Mouse (Mus musculus) brown adipose tissue, adult 24 weeks (tissue): ENCODE data around the gene Tead1. TPM values are rescaled to one million over a fixed set of nuclear protein-coding genes. Genes with fewer than 3 reads are reported as not detected.

Source experiments
- H3K27ac ChIP-seq: fragments of 200-500 bp; replicated peaks from 2 replicates; pipeline ENCODE4 v1.5.1; 2012; ENCODE audit warnings: low read depth, mild to moderate bottlenecking, low read length
- H3K4me1 ChIP-seq: fragments of 200-500 bp; 2 replicates; pipeline ENCODE4 v1.6.1; 2012; ENCODE audit warnings: low read length, mixed read lengths; ENCODE audit not compliant: control insufficient read depth, insufficient read depth, insufficient read length
- H3K4me3 ChIP-seq: fragments of 200-500 bp; 2 replicates; pipeline ENCODE4 v1.5.1; 2012; ENCODE audit warnings: low read depth, mild to moderate bottlenecking, low read length, moderate library complexity; ENCODE audit not compliant: insufficient read depth
- polyA plus RNA-seq: library from polyadenylated mRNA; stranded (reverse); fragments of >200 nt; gene quantifications from 2 replicates; pipeline ENCODE4 v1.2.4, GENCODE M21; 2012; ENCODE audit not compliant: missing spikeins, insufficient read depth, insufficient read length

Gene Tead1
- polyA plus RNA-seq, 1 experiment = 8.7 TPM

- H3K27ac ChIP-seq = no peak overlapping the region
- H3K4me3 ChIP-seq = no peak overlapping the region
- H3K4me1 ChIP-seq = peaks cover 10% of the 10 kb centered on the region
Observed at GRCm38 (mm10) chr7:112705870-112706269, 26.8 kb downstream of the Tead1 start.

GRCm38 (mm10) chr7:112706756-112707155 lies 27.6 kb downstream of the Tead1 start:
- Histone ChIP-seq H3K4me3 (no peak overlapping the region), H3K27ac (no peak overlapping the region), H3K4me1 (peaks cover 13% of the 10 kb centered on the region)

GRCm38 (mm10) chr7:112710409-112711107 lies 31.4 kb downstream of the Tead1 start:
- no peak overlapping the region for H3K27ac ChIP-seq
- H3K4me3 ChIP-seq = no peak overlapping the region
- peaks cover 13% of the 10 kb centered on the region for H3K4me1 ChIP-seq

- H3K4me1 ChIP-seq = peaks cover 8% of the 10 kb centered on the region
Observed at GRCm38 (mm10) chr7:112711977-112712376, 32.9 kb downstream of the Tead1 start.

GRCm38 (mm10) chr7:112713509-112713908 lies 34.4 kb downstream of the Tead1 start:
- Histone ChIP-seq H3K4me1 (peaks cover 21% of the 10 kb centered on the region), H3K27ac (no peak overlapping the region)

More at GRCm38 (mm10) chr7:112711977-112712376, 32.9 kb downstream of the Tead1 start:
- no peak overlapping the region for H3K4me3 ChIP-seq
- no peak overlapping the region for H3K27ac ChIP-seq

GRCm38 (mm10) chr7:112714783-112715182 lies 35.7 kb downstream of the Tead1 start:
- Histone ChIP-seq H3K4me1 (peaks cover 21% of the 10 kb centered on the region), H3K27ac (no peak overlapping the region)

More at GRCm38 (mm10) chr7:112713509-112713908, 34.4 kb downstream of the Tead1 start:
- no peak overlapping the region for H3K4me3 ChIP-seq

GRCm38 (mm10) chr7:112716701-112717100 lies 37.6 kb downstream of the Tead1 start:
- Histone ChIP-seq H3K4me1 (peaks cover 29% of the 10 kb centered on the region), H3K27ac (no peak overlapping the region), H3K4me3 (no peak overlapping the region)

More at GRCm38 (mm10) chr7:112714783-112715182, 35.7 kb downstream of the Tead1 start:
- H3K4me3 ChIP-seq = no peak overlapping the region

GRCm38 (mm10) chr7:112717676-112718075 lies 38.6 kb downstream of the Tead1 start:
- Histone ChIP-seq H3K27ac (no peak overlapping the region), H3K4me1 (peaks cover 29% of the 10 kb centered on the region)

GRCm38 (mm10) chr7:112719394-112720142 lies 40.5 kb downstream of the Tead1 start:
- Histone ChIP-seq H3K4me3 (no peak overlapping the region), H3K4me1 (peaks cover 29% of the 10 kb centered on the region), H3K27ac (no peak overlapping the region)

More at GRCm38 (mm10) chr7:112717676-112718075, 38.6 kb downstream of the Tead1 start:
- no peak overlapping the region for H3K4me3 ChIP-seq

GRCm38 (mm10) chr7:112720143-112720988 lies 41.2 kb downstream of the Tead1 start:
- Histone ChIP-seq H3K27ac (no peak overlapping the region), H3K4me3 (no peak overlapping the region), H3K4me1 (peaks cover 30% of the 10 kb centered on the region)

- H3K27ac ChIP-seq = no peak overlapping the region
- H3K4me1 ChIP-seq = peaks cover 31% of the 10 kb centered on the region
- H3K4me3 ChIP-seq = no peak overlapping the region
Observed at GRCm38 (mm10) chr7:112720989-112721337, 41.8 kb downstream of the Tead1 start.

- Histone ChIP-seq H3K4me3 (no peak overlapping the region), H3K27ac (no peak overlapping the region), H3K4me1 (peaks cover 31% of the 10 kb centered on the region)
Observed at GRCm38 (mm10) chr7:112721859-112722258, 42.7 kb downstream of the Tead1 start.

GRCm38 (mm10) chr7:112728399-112728798 lies 49.3 kb downstream of the Tead1 start:
- Histone ChIP-seq H3K4me3 (no peak overlapping the region), H3K4me1 (peaks cover 12% of the 10 kb centered on the region), H3K27ac (no peak overlapping the region)

- Histone ChIP-seq H3K4me1 (peaks cover 15% of the 10 kb centered on the region), H3K27ac (no peak overlapping the region)
Observed at GRCm38 (mm10) chr7:112730209-112730608, 51.1 kb downstream of the Tead1 start.

GRCm38 (mm10) chr7:112731584-112731983 lies 52.5 kb downstream of the Tead1 start:
- H3K4me1 ChIP-seq = peaks cover 13% of the 10 kb centered on the region
- no peak overlapping the region for H3K4me3 ChIP-seq
- H3K27ac ChIP-seq = no peak overlapping the region

More at GRCm38 (mm10) chr7:112730209-112730608, 51.1 kb downstream of the Tead1 start:
- H3K4me3 ChIP-seq = no peak overlapping the region
